Mouse (Mus musculus): Measurements from ENCODE around the gene Cnksr3.

DNA sequence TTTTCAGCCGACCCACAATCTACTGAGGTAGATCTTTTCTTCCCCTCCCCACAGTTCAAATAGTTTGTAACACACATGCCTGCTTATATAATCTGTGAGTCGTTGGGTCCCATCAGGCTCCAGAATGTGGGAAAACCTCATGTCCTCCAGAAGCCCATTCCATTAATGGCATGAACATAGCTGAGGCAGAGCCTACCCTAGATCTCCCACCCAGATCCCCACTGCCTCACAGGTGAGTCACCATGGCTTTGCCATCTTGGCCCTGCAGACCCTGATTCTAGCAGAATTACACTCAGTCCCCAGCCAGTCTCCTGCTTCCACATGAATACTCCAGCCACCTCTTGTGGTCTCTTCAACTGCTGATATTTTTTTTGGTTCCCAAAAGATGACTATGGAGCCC lies 136.4 kb downstream of the Cnksr3 start:
- TF ChIP-seq POLR2A (IDR thresholded peaks at IDR 0.05; ENCODE audit: control insufficient read depth in 1 of 2, insufficient read depth in 1 of 2, low read depth in 1 of 2, low read length in 2 of 2, poor library complexity in 1 of 2) = no peak
- TF ChIP-seq CTCF (IDR thresholded peaks at IDR 0.05 in 2 of 3, conservative IDR thresholded peaks at IDR 0.05 in 1 of 3; ENCODE audit: control insufficient read depth in 1 of 3, insufficient read depth in 1 of 3, low read depth in 2 of 3, low read length in 3 of 3, poor library complexity in 1 of 3, severe bottlenecking in 1 of 3) = no peak
- TF ChIP-seq GATA1 (IDR thresholded peaks at IDR 0.05; ENCODE audit: low read depth, low read length) = no peak
- no peak for TF ChIP-seq POLR2AphosphoS2 (IDR thresholded peaks at IDR 0.05; ENCODE audit: low read length)
- TF ChIP-seq CHD2 (IDR thresholded peaks at IDR 0.05; ENCODE audit: low read length) = no peak
- TF ChIP-seq EP300 (IDR thresholded peaks at IDR 0.05; ENCODE audit: low read depth in 1 of 2, low read length in 2 of 2) = no peak
- TF ChIP-seq ZNF384 (IDR thresholded peaks at IDR 0.05; ENCODE audit: low read depth, low read length) = no peak
- no peak for TF ChIP-seq NELFE (IDR thresholded peaks at IDR 0.05; ENCODE audit: low read depth, low read length)
- TF ChIP-seq SMC3 (IDR thresholded peaks at IDR 0.05; ENCODE audit: low read depth, low read length) = no peak
- TF ChIP-seq MXI1 (IDR thresholded peaks at IDR 0.05; ENCODE audit: low read depth, low read length) = no peak
- no peak for TF ChIP-seq MAX (IDR thresholded peaks at IDR 0.05; ENCODE audit: low read length)

Measured in MEL (cell line).